Mouse (Mus musculus) lung, adult 2 months (tissue): ENCODE results near the gene Gm8947.
"Not testable (repeated sequence)": the region's sequence is repeated elsewhere in the genome, so short reads cannot be mapped to it uniquely, and the experiment has no call there.

ENCODE experiments used
- CTCF ChIP-seq: fragments of 200-500 bp; IDR thresholded peaks from 2 replicates; pipeline ENCODE4 v1.5.1; 2011; ENCODE audit warnings: mild to moderate bottlenecking, low read length, control low read depth; ENCODE audit not compliant: insufficient read depth
- POLR2A ChIP-seq: fragments of 200-500 bp; IDR thresholded peaks from 2 replicates; pipeline ENCODE4 v1.6.1; 2011; ENCODE audit warnings: low read depth, mild to moderate bottlenecking, control low read depth, low read length, borderline replicate concordance; ENCODE audit errors: extremely low read depth

DNA sequence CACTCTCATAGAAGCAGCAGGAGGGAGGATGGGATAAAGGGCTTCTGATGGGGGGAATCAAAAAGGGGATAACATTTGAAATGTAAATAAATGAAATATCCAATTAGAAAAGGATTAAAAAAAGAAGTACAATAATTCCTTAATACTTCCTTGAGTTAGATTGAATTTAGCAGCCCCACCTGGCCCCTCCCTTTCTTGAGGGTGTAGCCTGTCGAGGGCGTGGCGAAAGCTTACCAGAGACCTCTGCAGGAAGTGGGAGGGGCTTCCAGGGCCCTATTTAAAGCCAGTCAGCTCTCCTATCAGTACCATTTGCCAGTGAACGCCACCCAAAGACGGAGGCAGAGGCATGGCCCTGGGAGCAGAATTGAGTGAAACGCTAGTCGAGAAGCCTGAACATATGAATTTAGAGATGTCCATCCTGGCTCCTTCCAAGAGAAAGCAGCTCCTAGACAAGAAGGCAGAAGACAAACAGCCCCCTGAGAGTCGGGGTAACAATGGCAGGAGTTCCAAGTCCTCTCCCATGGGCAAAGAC is 17.7 kb downstream of the Gm8947 start, which contains the start of gene Gm47996:
- not testable (repeated sequence) for TF ChIP-seq CTCF, POLR2A
